Mouse (Mus musculus): Measurements from ENCODE around the gene 1700011L22Rik.

DNA sequence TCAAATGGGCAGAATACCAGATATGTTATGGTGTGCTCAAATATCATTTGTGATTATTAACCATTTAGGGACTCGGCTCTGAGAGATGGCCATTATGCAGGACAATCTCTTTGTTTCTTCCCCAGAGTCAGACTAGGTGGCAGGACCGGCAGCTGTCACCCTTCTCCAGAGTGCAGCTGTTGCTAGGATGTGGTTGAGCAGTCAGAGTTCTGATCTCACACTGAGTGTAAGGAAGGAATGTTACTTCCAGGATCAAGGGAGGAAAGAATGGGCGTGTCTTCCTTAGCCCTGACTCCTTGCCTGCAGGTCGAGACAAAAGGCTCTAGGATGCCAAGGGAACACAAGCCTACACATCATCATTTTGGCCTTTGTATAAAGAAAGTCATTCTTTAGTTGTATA, 21.2 kb downstream of the 1700011L22Rik start:
- TF ChIP-seq POLR2A (IDR thresholded peaks at IDR 0.05; ENCODE audit: borderline replicate concordance, extremely low read depth, low read depth, low read length) (no peak), CTCF (IDR thresholded peaks at IDR 0.05; ENCODE audit: insufficient read depth, low read length) (no peak)

Measured in lung, adult 2 months (tissue).